Mouse (Mus musculus): ENCODE measurements around the gene Oosp2.

Oosp2 gene

DNA sequence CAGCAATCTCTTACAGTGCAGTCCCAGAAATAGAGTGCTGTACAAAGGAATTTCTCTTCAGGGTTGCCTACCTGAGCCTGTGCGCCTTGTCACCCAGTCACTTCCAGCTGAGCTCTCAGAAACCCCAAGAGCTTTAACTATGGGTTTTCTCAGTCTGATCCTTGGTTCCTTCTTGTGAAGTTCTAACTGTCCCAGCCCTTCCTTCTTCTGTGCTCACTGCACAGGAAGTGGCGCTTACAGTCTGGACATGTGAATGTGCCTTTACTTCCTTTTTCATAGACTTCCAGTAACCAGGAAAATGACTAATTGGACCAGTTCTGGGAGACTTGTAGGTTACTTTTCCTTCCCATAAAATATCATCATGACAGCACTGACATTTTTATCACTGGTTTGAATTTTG, 55.8 kb downstream of the Oosp2 start, which contains the start of gene Ms4a6d:
Gene Ms4a6d (minus strand): TSS at position 247 of the 400 bp plus-strand sequence.
- no peak for DNase-seq (ENCODE audit: low read depth)

DNA sequence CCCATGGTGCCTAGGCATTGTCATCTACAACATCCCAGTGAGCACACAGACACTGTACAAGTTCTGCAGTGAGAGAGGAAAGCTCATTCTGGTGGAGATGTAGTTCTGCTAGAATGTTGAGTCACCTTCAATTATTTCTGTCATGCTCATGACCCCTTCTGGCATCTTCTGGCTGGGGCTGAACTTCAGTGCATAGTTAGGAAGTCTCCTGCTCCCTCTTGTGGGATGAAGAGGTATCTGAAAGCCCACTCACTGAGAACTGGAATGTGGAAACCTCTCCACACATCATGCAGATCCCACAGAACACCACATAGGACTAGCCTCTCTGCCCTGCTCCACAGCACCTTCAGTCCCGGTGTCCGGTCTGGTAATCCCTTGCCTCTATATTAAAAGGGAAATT, 58.3 kb downstream of the Oosp2 start:
- DNase-seq (ENCODE audit: low read depth): peak; percentile 88

- peak; percentile 70 for DNase-seq (ENCODE audit: low read depth)
These were observed 59.0 kb downstream of the Oosp2 start for GRCm38 (mm10) chr19:11601349-11601748.

All from induced T-regulatory cell, adult 2 months (primary cell).